Mouse (Mus musculus) gastrocnemius, postnatal 25 days (tissue): ENCODE results near the gene Sectm1a. TPM values are rescaled to one million over a fixed set of nuclear protein-coding genes. Genes with fewer than 3 reads are reported as not detected.
"Not testable (repeated sequence)": the region's sequence is repeated elsewhere in the genome, so short reads cannot be mapped to it uniquely, and the experiment has no call there.

Experiments
- DNase-seq: peaks from one replicate; pipeline ENCODE4 v3.0.0; 2022
- total RNA-seq, 2 experiments: library from RNA; stranded (reverse); gene quantifications; 1 replicate in 1 of 2; 2 replicates in 1 of 2; pipeline ENCODE4 v1.2.3; 2021

The Sectm1a gene
- total RNA-seq, 2 experiments from 2014 or later = not detected

DNA sequence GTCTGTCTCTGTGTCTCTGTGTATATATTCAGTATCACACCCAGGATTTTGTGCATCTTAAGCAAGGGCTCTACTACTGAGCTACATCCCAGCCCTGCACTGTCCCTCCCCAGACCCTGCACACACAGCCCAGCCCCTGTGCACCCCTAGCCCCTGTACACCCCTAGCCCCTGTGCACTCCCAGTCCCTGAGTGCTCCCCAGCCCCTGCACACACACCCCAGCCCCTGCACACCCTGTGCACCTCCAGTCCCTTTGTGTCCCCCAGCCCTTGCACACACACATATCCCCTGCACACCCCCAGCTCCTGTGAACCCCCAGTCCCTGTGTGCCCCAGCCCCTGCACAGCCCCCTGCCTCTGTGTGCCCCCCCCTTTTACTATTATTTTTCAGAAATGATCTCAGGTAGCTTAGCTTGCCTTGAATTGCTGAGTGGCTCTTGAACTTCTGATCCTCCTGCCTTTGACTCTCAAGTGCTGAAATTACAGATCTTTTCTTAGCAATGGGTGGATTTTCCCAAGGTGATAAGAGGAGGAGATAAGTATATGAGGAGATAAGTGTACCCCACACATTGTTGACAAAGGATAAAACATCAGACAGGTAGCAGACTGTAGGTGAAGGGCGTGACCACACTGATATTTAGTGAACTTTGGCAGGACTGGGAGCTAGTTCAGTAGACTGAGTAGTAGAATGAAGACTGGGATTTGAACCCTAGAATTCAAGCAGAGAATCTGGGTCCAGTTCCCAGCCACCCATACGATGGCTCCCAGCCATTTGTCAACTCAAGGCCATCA is 8.9 kb upstream of the Sectm1a start:
- DNase-seq = no peak

DNA sequence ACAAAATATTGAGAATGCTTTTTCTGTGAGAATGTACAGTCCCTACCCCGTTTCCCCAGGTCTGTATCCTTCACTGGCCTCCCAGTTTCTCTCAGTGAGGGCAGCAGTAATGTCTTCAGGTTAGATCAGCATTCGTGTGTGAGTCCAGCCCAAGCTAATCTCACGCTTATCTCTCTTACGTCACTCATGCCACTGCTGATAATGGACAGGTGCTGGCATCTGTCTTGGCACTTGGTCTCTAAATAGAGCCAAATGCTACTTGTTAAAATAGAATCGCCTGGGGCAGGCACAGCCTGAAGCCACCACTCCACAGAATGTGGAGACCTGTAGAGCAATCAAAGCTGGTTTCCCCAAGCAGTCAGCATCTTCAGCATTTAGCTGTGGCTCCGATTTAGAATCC is 8.0 kb upstream of the Sectm1a start:
- DNase-seq = no peak

DNA sequence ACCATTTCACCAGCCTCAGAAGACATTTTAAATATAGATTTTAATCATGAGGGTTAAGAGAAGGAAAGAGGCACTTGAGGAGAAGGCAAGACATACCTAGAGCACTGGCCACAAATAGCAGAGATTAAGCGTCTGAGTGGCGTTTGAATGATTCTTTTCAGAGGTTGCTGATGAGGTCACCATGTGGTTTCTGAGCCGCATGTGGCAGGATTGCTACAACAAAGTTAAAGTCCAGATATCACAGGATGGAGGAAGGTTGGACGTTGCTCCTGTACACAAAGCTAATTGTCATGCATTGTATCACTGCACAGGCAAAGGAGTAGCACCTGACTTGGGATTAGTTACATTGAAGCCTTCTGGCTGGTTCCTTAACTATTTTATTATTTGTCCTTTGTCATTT is 5.3 kb upstream of the Sectm1a start:
- no peak for DNase-seq

DNA sequence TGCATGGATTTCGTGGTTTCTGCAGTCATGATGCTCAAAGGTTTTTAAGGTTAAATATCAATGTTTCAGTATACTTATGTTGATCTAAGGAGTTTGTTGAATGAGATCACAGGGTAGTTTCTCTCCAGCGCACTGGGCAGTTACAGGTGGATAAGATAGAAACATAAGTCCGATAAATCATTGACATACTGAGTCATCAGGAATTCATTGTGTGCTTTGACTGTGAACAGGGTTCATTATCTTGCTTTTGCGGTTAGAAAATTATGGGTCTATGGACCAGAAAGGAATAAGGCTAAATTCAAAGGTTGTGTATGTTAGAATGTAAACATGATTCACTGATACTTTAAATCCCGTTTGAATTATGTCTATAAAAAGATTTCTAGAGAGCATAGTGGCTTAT is 4.2 kb upstream of the Sectm1a start:
- DNase-seq = no peak

DNA sequence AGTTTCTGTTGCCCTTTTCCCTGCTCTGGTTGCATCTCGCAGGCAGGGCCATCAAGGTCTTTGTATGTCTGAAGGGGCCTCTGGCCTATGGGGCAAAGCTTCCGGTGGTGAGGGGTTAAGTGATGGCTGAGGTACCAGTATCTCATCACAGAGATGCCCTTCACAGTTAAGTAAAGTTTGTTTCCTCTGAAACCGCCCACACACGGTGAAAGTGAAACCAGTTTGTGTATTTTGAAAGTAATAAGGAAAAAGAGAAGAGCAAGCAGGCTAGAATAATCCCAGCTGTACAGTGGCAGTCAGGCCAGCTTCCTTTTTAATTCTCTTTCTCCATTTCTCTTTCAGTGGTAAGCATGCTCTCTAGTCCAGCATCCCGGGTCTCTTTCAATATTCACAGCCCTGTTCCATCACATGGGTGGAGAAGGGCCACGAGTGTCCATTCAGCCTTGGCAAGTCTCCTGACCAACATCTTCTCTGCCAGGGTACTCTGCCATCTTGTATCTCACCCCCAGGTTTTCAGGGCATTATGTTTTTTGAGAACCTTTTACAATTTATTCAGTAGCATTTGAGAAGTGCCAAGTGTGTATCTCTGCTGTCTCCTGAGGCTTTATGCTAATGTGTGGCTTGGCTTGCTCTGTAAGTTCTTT is 2.0 kb upstream of the Sectm1a start:
- DNase-seq = no peak

DNA sequence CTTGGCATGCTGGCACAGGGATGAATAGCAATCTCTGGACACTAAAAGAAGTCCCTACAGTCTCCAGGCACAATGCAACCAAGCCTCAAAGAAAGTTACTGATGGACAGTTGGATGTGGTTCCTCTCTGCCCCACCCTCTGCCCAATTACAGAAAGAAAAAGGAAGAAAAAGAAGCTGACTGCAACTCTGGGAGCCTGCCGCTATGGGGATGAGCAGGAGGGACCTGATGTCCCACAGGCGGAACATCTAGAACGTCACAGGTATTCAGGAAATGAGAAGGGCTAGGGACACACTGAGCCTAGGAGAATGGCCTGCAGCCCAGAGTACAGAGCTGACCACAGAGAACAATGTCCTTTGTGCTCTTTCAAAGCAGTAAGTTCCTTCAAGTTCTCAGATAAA is 1.2 kb upstream of the Sectm1a start:
- DNase-seq = no peak

DNA sequence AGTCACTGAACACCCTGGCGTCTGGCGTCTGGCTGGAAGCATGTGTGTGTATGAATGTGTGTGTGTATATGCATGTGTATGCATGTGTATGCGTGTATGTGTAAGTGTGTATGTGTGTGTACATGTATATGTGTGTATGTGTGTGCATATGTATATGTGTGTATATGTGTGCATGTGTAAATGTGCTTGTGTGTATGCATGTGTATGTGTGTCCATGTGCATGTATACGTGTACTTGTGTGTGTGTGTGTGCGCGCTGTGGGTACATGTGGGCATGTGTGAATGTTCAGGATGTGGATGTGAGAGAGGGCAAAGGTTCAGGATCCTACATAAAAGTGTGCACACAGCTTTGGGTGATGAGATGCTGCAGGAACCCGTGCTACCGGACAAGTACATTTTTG is 690 bp downstream of the Sectm1a start:
- no peak for DNase-seq

DNA sequence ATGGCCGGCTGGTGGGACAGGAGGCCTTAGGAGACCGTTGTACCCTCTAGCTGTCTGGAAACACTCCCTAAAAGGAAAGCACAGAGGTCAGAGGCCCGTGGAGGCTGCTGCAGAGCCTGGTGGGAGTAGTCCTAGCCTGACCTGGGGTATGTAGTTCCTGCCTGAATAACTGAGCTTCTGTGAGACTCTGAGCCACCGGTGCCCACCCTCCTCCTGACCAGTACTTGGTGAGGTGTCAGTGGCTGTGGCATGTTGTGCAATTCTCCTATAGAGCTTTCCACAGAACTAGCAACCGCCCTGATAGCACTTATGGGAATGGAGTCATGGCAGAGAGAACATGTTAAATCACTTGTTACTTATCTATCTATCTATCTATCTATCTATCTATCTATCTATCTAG is 5.4 kb downstream of the Sectm1a start:
- DNase-seq = no peak

DNA sequence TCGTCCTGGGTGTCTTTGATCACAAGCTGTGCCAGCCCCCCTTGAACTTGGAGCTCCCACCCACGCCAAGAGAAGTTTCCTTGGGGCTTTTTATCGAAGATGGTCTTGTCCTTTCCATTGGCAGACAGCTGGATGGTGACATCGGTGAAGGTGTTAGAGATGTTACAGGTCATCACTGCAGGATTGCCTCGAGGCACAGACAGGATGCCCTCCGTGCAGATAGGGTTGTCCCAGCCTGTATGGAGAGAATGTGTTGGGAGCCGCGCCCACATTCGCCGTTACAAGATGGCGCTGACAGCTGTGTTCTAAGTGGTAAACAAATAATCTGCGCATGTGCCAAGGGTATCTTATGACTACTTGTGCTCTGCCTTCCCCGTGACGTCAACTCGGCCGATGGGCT is 11.4 kb downstream of the Sectm1a start:
- DNase-seq = not testable (repeated sequence)

DNA sequence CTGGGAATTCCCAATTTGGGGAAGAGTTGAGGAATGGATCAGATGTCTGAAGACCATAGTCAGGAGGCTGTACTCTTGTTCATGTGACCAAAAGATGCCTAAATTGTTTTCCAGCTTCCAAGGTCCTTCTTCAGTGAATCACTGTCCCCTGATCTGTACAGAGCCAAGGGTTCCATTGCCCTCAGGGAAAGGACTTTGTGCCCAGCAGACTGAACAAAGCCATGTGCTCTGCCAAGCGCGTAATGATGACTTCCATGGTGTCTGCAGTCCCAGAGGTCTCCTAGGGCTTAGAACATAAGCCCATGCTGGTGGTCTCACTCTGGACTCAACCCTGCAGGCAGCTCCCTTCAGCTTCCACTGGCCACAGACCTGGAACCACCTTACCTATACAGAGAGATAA is 13.1 kb downstream of the Sectm1a start:
- no peak for DNase-seq

DNA sequence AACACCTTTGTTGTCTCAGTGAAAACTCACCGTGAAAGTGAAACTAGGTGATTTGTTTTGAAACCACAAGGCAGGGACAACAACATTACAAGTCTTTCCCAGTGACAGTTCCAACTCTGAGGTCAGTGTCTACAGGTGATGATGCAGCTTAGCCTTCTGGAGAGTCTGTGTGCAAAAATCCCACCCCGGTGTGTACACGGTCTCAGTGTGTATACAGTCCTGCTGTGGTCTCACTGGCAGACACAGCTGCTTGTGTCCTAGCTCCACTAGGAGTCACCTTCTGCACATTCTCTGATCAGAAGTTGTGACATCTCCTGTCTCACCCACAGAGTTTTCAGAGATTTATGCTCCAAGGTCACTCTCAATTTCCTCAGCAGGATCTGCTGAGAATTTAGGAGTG is 16.8 kb downstream of the Sectm1a start:
- DNase-seq = no peak

DNA sequence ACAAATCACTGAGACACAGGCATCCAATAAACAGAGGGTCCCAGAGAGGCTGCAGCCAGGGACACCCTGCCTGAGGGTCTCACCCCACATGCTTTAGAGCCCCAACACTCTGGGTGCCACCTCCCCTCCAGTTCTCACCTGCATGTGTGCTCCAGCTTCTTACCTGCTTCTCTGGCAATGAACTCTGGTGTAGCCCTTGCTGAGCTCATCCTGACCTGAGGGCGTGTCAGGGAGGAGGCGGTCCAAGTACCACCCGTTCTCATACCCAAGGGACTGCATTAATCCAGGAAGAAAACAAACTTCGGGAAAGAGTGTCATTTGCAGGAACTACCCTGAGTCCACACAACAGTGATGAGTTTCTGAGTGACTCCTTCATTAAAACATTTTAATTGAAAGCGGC is 17.6 kb downstream of the Sectm1a start, which contains the start of gene Sectm1b:
TSS of gene Sectm1b (minus strand) at position 191 of the 400 bp plus-strand sequence.
- no peak for DNase-seq

DNA sequence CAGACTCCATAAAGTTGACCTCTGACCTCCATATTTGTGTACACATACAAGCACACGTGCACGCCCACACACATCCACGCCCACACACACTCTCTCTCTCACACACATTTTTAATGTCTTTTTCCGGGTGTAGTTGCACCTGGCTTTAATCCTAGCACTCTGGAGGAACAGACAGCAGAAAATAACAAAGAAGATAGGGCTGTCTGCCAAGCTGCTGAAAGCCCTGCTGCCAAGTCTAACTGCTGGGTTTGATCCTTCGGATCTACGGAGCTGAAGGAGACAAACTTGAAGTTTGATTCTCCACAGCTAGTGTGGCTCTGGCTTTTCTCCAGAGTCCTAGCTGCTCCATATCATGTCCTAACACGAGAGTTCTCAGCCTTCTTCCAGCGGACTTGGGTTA is 19.4 kb downstream of the Sectm1a start:
- no peak for DNase-seq

DNA sequence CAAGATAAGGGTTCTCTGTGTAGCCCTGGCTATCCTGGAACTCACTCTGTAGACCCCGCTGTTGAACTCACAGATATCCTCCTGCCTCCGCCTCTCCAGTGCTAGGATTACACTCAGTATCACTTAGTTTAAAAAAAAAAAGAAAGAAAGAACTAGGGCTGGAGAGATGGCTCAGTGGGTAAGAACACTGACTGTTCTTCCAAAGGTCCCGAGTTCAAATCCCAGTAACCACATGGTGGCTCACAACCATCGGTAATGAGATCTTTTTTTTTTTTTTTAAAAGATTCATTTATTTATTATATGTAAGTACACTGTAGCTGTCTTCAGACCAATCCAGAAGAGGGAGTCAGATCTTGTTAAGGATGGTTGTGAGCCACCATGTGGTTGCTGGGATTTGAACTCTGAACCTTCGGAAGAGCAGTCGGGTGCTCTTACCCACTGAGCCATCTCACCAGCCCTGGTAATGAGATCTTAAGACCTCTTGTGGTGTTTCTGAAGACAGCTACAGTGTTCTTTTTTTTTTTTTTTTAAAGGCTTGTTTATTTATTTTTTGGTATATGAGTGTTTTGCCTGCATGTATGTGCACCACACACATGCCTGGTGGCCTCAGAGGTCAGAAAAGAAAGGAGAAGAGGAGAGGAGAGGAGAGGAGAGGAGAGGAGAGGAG is 20.5 kb downstream of the Sectm1a start:
- DNase-seq = not testable (repeated sequence)

DNA sequence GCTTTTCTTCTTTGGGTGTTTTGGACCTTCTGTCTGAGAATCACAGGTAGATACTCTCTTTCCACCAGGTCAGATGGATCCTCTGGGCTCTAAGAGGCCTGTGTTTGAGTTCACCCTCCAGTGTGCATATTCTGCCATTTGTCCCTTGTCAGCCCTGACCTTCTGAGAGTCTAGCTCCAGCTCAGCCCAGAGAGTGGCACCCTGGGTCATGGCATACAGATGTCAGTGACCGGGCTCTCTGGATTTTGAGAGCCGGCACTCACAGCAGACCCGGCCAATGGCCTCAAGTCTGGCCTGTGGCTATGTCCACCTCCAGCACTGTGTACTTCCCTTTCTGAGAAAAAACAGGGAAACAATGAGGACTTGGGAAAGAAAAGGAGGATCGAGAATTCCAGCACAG is 21.5 kb downstream of the Sectm1a start:
- no peak for DNase-seq

DNA sequence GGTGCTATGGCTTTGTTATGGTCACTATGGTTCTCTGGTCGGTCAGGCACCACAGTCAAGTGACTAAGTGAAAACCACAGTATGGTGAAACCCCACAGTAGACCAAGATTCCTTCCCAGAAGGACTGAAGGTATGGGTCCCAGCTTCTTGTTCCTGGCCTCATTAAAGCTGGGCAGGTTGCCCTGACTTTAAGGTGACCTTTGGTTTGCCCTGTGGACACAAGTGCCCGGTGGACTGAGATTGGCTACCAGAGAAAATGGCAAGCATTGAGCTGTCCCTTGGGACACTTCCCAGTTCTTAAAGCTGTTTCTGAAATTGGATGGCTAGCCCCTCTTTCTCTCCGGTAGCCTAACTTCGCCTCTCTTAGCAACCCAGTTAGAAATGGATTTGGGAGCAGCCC is 22.1 kb downstream of the Sectm1a start:
- DNase-seq = no peak

DNA sequence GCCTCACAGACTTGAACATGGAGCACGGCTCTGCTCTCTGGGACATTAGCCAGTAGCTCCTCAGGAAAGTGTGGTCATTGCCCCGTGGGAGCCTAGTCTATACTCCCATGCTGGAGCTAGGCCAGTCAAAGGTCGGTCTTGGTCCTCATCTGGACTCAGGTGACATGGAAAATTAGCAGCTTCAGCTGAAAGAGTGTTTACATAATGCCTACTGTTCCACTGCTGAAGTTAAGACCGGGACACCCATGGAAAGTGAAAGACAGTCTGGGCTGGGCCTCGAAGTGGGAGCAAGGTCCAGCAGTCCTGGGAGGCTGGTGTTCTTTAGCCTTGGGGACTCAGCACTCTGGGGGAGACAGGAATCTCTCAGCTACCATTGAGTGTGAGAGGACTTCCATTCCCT is 22.9 kb downstream of the Sectm1a start:
- DNase-seq = no peak

DNA sequence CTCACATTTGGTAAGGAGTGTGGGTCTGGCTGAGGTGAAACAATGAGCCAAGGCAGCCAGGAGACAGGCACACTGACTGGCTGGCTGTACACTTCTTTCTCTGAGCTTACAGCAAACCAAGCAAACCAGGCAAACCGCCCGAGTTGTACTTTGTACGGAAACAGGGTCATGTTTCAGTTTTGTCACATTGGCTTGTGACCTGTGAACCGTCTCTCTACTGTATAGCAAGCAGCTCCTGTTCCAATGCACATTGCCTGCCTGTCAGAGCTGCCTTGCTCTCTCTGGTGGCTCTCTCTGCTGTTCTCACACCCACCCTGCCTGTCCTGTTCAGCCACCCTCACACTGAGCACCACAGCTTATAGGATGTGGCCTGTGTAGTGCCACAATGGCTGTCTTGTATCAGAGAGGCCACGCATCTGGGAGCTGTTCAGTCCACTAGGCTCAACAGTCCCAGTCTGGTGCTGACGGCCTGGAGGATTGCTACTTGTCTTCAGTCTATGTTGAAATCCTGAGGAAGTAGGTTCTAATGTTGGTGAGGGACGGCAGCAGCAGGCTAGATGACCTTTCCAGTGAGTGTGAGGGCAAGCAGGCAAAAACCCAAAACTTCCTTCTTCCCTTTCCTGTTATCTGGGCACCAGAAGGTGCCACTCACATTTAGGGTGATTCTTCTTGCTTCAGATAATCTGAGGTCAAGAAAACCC is 24.3 kb downstream of the Sectm1a start:
- no peak for DNase-seq

DNA sequence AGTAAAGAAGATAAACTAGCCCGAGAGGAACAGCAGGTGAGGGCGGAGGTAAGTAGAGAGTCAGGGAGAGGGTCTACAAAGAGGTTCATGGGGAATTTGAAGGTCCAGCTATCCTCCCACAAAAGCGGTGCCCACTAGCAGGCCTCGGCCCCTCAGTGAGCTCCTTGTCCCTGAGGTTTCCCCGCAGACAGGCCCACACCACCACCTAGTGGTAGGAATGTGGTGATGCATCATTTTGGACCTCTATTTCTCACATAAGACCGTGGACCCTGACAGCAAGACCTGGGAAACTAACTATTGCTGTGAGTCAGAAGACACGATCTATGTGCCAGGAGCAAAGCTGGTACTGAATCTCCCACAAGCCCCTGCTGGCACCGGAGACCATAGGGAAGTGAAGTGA is 27.5 kb downstream of the Sectm1a start:
- peak; percentile 50 for DNase-seq

DNA sequence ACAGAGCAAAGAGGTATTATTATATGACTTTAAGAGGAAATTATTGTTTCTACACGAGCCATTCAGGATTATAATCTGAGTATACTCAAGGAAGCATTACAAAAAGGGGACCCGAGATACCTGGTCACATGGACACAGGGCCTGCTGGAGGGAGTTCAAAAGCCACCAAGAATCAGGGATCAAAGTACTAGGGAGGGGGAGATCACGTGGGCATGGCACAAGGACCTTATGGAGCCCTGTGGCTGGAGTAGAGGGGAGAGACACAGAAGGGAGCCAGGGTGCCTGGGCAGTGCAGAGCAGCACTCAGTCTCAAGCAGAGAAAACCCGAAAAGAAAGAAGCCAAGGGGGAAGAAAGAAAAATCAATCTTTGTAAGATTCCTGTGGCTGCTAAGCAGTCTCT is 28.6 kb downstream of the Sectm1a start:
- no peak for DNase-seq

DNA sequence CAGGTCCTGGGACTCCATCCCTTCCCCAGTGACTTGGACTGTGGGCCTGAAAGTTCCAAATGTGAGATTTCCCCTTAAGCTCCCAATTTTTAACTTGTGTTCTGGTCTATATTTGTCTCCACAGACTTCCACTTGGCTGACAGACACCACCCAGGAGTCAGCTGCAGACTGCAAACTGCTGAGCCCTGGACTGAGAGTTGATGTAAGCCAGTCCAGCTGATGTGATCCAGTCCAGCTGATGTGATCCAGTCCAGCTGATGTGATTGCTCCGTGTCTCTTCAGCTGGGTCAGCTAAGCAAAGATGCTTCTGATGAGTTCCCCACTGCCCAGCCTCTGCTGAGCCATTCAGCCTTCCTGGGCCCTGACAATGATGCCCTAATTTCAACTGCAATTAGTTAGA is 29.2 kb downstream of the Sectm1a start:
- DNase-seq = peak; percentile 20

DNA sequence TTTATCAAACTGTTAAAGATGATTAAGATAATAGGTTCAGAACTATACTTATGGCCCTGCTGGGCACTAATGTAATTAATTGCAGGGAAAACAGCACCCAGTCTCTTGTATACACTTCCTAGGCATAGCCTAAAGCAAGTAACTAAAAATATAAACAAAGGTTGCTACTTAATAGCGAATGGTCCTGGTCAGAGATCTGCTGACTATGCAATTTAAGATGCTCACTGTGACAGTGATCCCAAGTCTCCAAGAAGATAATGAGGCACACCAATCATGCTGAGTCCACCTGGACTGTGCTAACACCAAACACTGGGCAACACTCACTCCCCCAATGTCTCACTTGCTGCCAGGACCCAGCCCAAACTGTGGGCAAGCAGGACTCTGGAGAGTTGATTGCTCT is 31.2 kb downstream of the Sectm1a start:
- DNase-seq = no peak
